Comparison of ENCODE assay signal across 35 mouse cellular contexts in genomic region chr5:90880335-90880850, GRCm38 (mm10). TPM values are rescaled to one million over a fixed set of nuclear protein-coding genes. Genes with fewer than 3 reads are reported as not detected.
A peak's percentile ranks its signal among the peaks of the same experiment; 100 is the strongest.
DNase-seq lines count a peak whose midpoint lies in the region; ATAC-seq and TF ChIP-seq lines count a peak whose summit lies in the region.
"Had no signal": no experiment of that assay in that cellular context is flagged by ENCODE, and none has a peak within 500 bp of the region (broad histone marks: within the 10 kb centered on the region; RNA-seq: fewer than 3 reads in every experiment).

No protein-coding gene starts in this region.

- H3K4me1 ChIP-seq in hindbrain, embryonic 11.5 days (replicated peaks; ENCODE audit: control insufficient read depth, insufficient read depth, low read length) = no peaks in the 10 kb centered on the region
- H3K4me1 ChIP-seq in hindbrain, embryonic 10.5 days (replicated peaks) = no peaks in the 10 kb centered on the region
- H3K4me1 ChIP-seq in midbrain, embryonic 13.5 days (replicated peaks) = no peaks in the 10 kb centered on the region
- H3K4me1 ChIP-seq: embryonic facial prominence, embryonic 10.5 days; forebrain, embryonic 13.5 days; limb, embryonic 10.5 days; limb, embryonic 15.5 days; neural tube, embryonic 12.5 days had no signal

- intact Hi-C loops in left cerebral cortex, adult 2 months (cut with DNase I) = no loop called here

- no peaks in the 10 kb centered on the region for H3K79me2 ChIP-seq in macrophage (ENCODE audit: inconsistent target)

- no peaks in the 10 kb centered on the region for H3K36me3 ChIP-seq in hindbrain, embryonic 11.5 days (ENCODE audit: control insufficient read depth, insufficient read depth, low read length)
- no peaks in the 10 kb centered on the region for H3K36me3 ChIP-seq in hindbrain, embryonic 10.5 days
- H3K36me3 ChIP-seq in macrophage (ENCODE audit: inconsistent target) = no peaks in the 10 kb centered on the region
- no peaks in the 10 kb centered on the region for H3K36me3 ChIP-seq in midbrain, embryonic 13.5 days
- H3K36me3 ChIP-seq: embryonic facial prominence, embryonic 10.5 days; embryonic facial prominence, embryonic 15.5 days; heart, embryonic 13.5 days; limb, embryonic 10.5 days; limb, embryonic 15.5 days; liver, embryonic 13.5 days; neural tube, embryonic 12.5 days had no signal

- no peaks in the 10 kb centered on the region for H3K27me3 ChIP-seq in hindbrain, embryonic 11.5 days (ENCODE audit: control insufficient read depth, insufficient read depth, low read length)
- no peaks in the 10 kb centered on the region for H3K27me3 ChIP-seq in hindbrain, embryonic 10.5 days (ENCODE audit: insufficient read depth, poor library complexity, severe bottlenecking)
- no peaks in the 10 kb centered on the region for H3K27me3 ChIP-seq in midbrain, embryonic 13.5 days
- H3K27me3 ChIP-seq: CH12.LX; embryonic facial prominence, embryonic 15.5 days; forebrain, embryonic 13.5 days; heart, embryonic 13.5 days; limb, embryonic 15.5 days; liver, embryonic 13.5 days; neural tube, embryonic 12.5 days had no signal

- no peaks in the 10 kb centered on the region for H3K9me3 ChIP-seq in hindbrain, embryonic 11.5 days (ENCODE audit: control insufficient read depth, low read length)
- 0 out of 2 replicates have a peak, but pooled peaks cover 4% of the 10 kb centered on the region for H3K9me3 ChIP-seq in hindbrain, embryonic 10.5 days
- H3K9me3 ChIP-seq in midbrain, embryonic 13.5 days = no peaks in the 10 kb centered on the region
- H3K9me3 ChIP-seq: embryonic facial prominence, embryonic 15.5 days; forebrain, embryonic 13.5 days; heart, embryonic 13.5 days; limb, embryonic 10.5 days; limb, embryonic 15.5 days; liver, embryonic 13.5 days; neural tube, embryonic 12.5 days had no signal

- no peak overlapping the region for H3K27ac ChIP-seq in hindbrain, embryonic 11.5 days (ENCODE audit: low read depth, low read length)
- no peak overlapping the region for H3K27ac ChIP-seq in hindbrain, embryonic 10.5 days
- peak overlapping the region; percentile 72; the same call in 1 of the 2 replicates for H3K27ac ChIP-seq in macrophage
- H3K27ac ChIP-seq in midbrain, embryonic 13.5 days = no peak overlapping the region
- no peak overlapping the region for H3K27ac ChIP-seq in left cerebral cortex, adult 2 months
- H3K27ac ChIP-seq: embryonic facial prominence, embryonic 10.5 days; embryonic facial prominence, embryonic 15.5 days; forebrain, embryonic 13.5 days; heart, embryonic 13.5 days; limb, embryonic 10.5 days; limb, embryonic 15.5 days; liver, embryonic 13.5 days; neural tube, embryonic 12.5 days had no signal

- H3K4me3 ChIP-seq in hindbrain, embryonic 11.5 days (ENCODE audit: low read depth, low read length) = no peak overlapping the region
- H3K4me3 ChIP-seq in hindbrain, embryonic 10.5 days = no peak overlapping the region
- H3K4me3 ChIP-seq in macrophage (ENCODE audit: inconsistent target) = no peak overlapping the region
- no peak overlapping the region for H3K4me3 ChIP-seq in midbrain, embryonic 13.5 days (replicated peaks)
- no peak overlapping the region for H3K4me3 ChIP-seq in left cerebral cortex, adult 2 months
- H3K4me3 ChIP-seq: embryonic facial prominence, embryonic 10.5 days; embryonic facial prominence, embryonic 15.5 days; forebrain, embryonic 13.5 days; heart, embryonic 13.5 days; limb, embryonic 10.5 days; limb, embryonic 15.5 days; liver, embryonic 13.5 days; neural tube, embryonic 12.5 days had no signal

- no peak overlapping the region for H3K4me2 ChIP-seq in hindbrain, embryonic 11.5 days (replicated peaks; ENCODE audit: low read depth, low read length)
- H3K4me2 ChIP-seq in midbrain, embryonic 13.5 days (replicated peaks) = no peak overlapping the region
- H3K4me2 ChIP-seq: embryonic facial prominence, embryonic 15.5 days; forebrain, embryonic 13.5 days; heart, embryonic 13.5 days; limb, embryonic 15.5 days; liver, embryonic 13.5 days; neural tube, embryonic 12.5 days had no signal

- TF ChIP-seq CTCF in left cerebral cortex, adult 2 months (IDR thresholded peaks at IDR 0.05) = no peak

- no peak overlapping the region for H3K9ac ChIP-seq in hindbrain, embryonic 11.5 days (ENCODE audit: low read depth, low read length)
- no peak overlapping the region for H3K9ac ChIP-seq in midbrain, embryonic 13.5 days (replicated peaks)
- H3K9ac ChIP-seq: embryonic facial prominence, embryonic 15.5 days; forebrain, embryonic 13.5 days; heart, embryonic 13.5 days; limb, embryonic 15.5 days; liver, embryonic 13.5 days; neural tube, embryonic 12.5 days had no signal

- DNase-seq in hindbrain, embryonic 11.5 days (ENCODE audit: low spot score) = no peak
- DNase-seq in hindbrain, embryonic 10.5 days (ENCODE audit: low spot score) = no peak
- peak; percentile 78 for DNase-seq in 3T3-L1 (ENCODE audit: low read depth, low spot score)
- DNase-seq in Muller cell, postnatal 12 days (ENCODE audit: inconsistent ontology term) = peak; percentile 57
- DNase-seq in left cerebral cortex, adult 2 months (ENCODE audit: extremely low spot score in 1 of 2, low spot score in 2 of 2) = no peak
- DNase-seq: adrenal gland, adult 8-10 months; cerebellum, adult 11-12 months; cerebellum, postnatal 14 days; gastrocnemius, postnatal 10 days; layer of hippocampus, postnatal 36 days; liver, embryonic 13.5 days; lung, adult 18-20 months; lung, postnatal 10 days; right cerebral cortex, adult 18-20 months; spleen, adult 18-20 months; thymus, postnatal 36 days had no signal

- 64% methylated on average over 7 of the region's 7 CpGs for WGBS in hindbrain, embryonic 11.5 days
- 82% methylated on average over 7 of the region's 7 CpGs for WGBS in hindbrain, embryonic 10.5 days
- WGBS in macrophage (ENCODE audit: missing documents) = 97% methylated on average over 7 of the region's 7 CpGs
- WGBS in midbrain, embryonic 13.5 days = 84% methylated on average over 7 of the region's 7 CpGs

- peak; percentile 53 for ATAC-seq in hindbrain, embryonic 11.5 days (ENCODE audit: low FRiP score)
- no peak for ATAC-seq in midbrain, embryonic 13.5 days
- ATAC-seq: forebrain, embryonic 13.5 days; hindbrain, embryonic 16.5 days; midbrain, embryonic 16.5 days had no signal

RNA-seq across cellular contexts. Expression of gene Cxcl1, which starts 10.6 kb away (rescaled TPM):
- 0.29 TPM in 1 of 2 replicates, not detected in the other for polyA plus RNA-seq in hindbrain, embryonic 11.5 days (2014; fragmentation: Nextera tagmentation; extraction: Ambion mirVana)
- not detected in 2 replicates for polyA plus RNA-seq in hindbrain, embryonic 10.5 days (2016; fragmentation: Nextera tagmentation; extraction: Ambion mirVana)
- total RNA-seq in macrophage (2018; cell fraction: chromatin; rRNA removed) = 100 to 1,000 TPM in 11 of 26 experiments, 10 to 100 TPM in 10, 1 to 10 TPM in 5; 2.0 to 855 (median 64.8) TPM
- 1,000 to 10,000 TPM in 3 of 26 experiments, 100 to 1,000 TPM in 9, 10 to 100 TPM in 8, 1 to 10 TPM in 4, under 1 TPM in 2; 0.39 to 1,427 (median 89.6) TPM for total RNA-seq in macrophage (2018; cell fraction: cytosol; rRNA removed)
- 1,000 to 10,000 TPM in 3 of 26 experiments, 100 to 1,000 TPM in 16, 10 to 100 TPM in 3, 1 to 10 TPM in 4; 2.4 to 1,157 (median 196) TPM for total RNA-seq in macrophage (2018; cell fraction: nucleus; rRNA removed)
- polyA plus RNA-seq in macrophage (2018) = 2.8 to 6.2 TPM (median 2.9 TPM) in 3 replicates
- 0.22 TPM in 1 of 2 replicates, not detected in the other for polyA plus RNA-seq in midbrain, embryonic 13.5 days (2015; fragmentation: Nextera tagmentation; extraction: Ambion mirVana)
- under 1 TPM in 1 of 2 experiments, not detected in 1; 0.37 TPM for total RNA-seq in left cerebral cortex, adult 2 months (2021)
- total RNA-seq: CH12.LX; hematopoietic stem cell, adult 5-6 weeks had no signal
- polyA plus RNA-seq: forebrain, embryonic 13.5 days; midbrain, embryonic 16.5 days; neural tube, embryonic 12.5 days had no signal

RNA-seq across cellular contexts. Expression of gene Cxcl2, which starts 23.3 kb away (rescaled TPM):
- polyA plus RNA-seq in hindbrain, embryonic 11.5 days (2014; fragmentation: Nextera tagmentation; extraction: Ambion mirVana) = not detected in 2 replicates
- not detected in 2 replicates for polyA plus RNA-seq in hindbrain, embryonic 10.5 days (2016; fragmentation: Nextera tagmentation; extraction: Ambion mirVana)
- total RNA-seq in macrophage (2018; cell fraction: chromatin; rRNA removed) = 1,000 to 10,000 TPM in 11 of 26 experiments, 100 to 1,000 TPM in 8, 10 to 100 TPM in 6, 1 to 10 TPM in 1; 5.8 to 2,928 (median 757) TPM
- total RNA-seq in macrophage (2018; cell fraction: cytosol; rRNA removed) = 1,000 to 10,000 TPM in 9 of 26 experiments, 100 to 1,000 TPM in 11, 10 to 100 TPM in 5, 1 to 10 TPM in 1; 5.3 to 4,190 (median 395) TPM
- total RNA-seq in macrophage (2018; cell fraction: nucleus; rRNA removed) = 1,000 to 10,000 TPM in 15 of 26 experiments, 100 to 1,000 TPM in 8, 10 to 100 TPM in 3; 12.8 to 5,113 (median 1,577) TPM
- 8.1 to 14.6 TPM (median 10.7 TPM) in 3 replicates for polyA plus RNA-seq in macrophage (2018)
- not detected in 2 replicates for polyA plus RNA-seq in midbrain, embryonic 13.5 days (2015; fragmentation: Nextera tagmentation; extraction: Ambion mirVana)
- not detected for total RNA-seq in left cerebral cortex, adult 2 months (2021)
- total RNA-seq: ES-E14; heart, postnatal 10 days; layer of hippocampus, postnatal 36 days; left cerebral cortex, postnatal 10 days had no signal
- polyA plus RNA-seq: cortical plate, adult 2 months; embryonic facial prominence, embryonic 10.5 days; embryonic facial prominence, embryonic 15.5 days; forebrain, embryonic 13.5 days; heart, embryonic 13.5 days; hindbrain, embryonic 16.5 days; intestine, embryonic 14.5 days; limb, embryonic 10.5 days; limb, embryonic 15.5 days; liver, embryonic 13.5 days; neural tube, embryonic 12.5 days; stomach, embryonic 16.5 days had no signal

RNA-seq across cellular contexts. Expression of gene Mthfd2l, which starts 50.5 kb away (rescaled TPM):
- polyA plus RNA-seq in hindbrain, embryonic 11.5 days (2014; fragmentation: Nextera tagmentation; extraction: Ambion mirVana) = 92.7 and 94.7 TPM in 2 replicates
- 58.6 and 71.3 TPM in 2 replicates for polyA plus RNA-seq in hindbrain, embryonic 10.5 days (2016; fragmentation: Nextera tagmentation; extraction: Ambion mirVana)
- 10 to 100 TPM; 10.7 to 37.7 (median 17.6) TPM for total RNA-seq in macrophage (2018; cell fraction: chromatin; rRNA removed)
- 1 to 10 TPM; 3.2 to 6.7 (median 4.1) TPM for total RNA-seq in macrophage (2018; cell fraction: cytosol; rRNA removed)
- total RNA-seq in macrophage (2018; cell fraction: nucleus; rRNA removed) = 10 to 100 TPM in 19 of 26 experiments, 1 to 10 TPM in 7; 6.3 to 47.7 (median 14.1) TPM
- polyA plus RNA-seq in macrophage (2018) = 5.7 to 11.4 TPM (median 6.0 TPM) in 3 replicates
- polyA plus RNA-seq in midbrain, embryonic 13.5 days (2015; fragmentation: Nextera tagmentation; extraction: Ambion mirVana) = 98.9 and 99.1 TPM in 2 replicates
- 10 to 100 TPM; 17.0 to 17.1 TPM for total RNA-seq in left cerebral cortex, adult 2 months (2021)

Comparison
In these comparisons a context has a peak if more than half of its experiments do, and no peak if none do; other contexts are left out.
1. DNase-seq: peak in 3T3-L1 (single experiment) and Muller cell, postnatal 12 days (single experiment); none in hindbrain, embryonic 11.5 days (single experiment), hindbrain, embryonic 10.5 days (single experiment) and left cerebral cortex, adult 2 months (0 of 2).